Mouse (Mus musculus) G1E (cell line): ENCODE measurements at regions not wholly inside any gene's neighbourhood (a gene's known extent, or its start where the extent isn't known, plus 50 kb on each side); places are given as distances from the start of the nearest gene placed in this dataset.

Experiments
- CTCF ChIP-seq: IDR thresholded peaks from 2 replicates; pipeline ENCODE4 v1.5.1; 2012; ENCODE audit warnings: low read depth, low read length, inconsistent platforms, mixed read lengths
- GATA1 ChIP-seq: IDR thresholded peaks from 2 replicates; pipeline ENCODE4 v1.6.1; 2012; ENCODE audit warnings: borderline replicate concordance, low read length, inconsistent platforms, mixed read lengths
- GATA2 ChIP-seq: IDR thresholded peaks from 2 replicates; pipeline ENCODE4 v1.6.1; 2012; ENCODE audit warnings: low read depth, low read length, inconsistent platforms, borderline replicate concordance
- TAL1 ChIP-seq: conservative IDR thresholded peaks from 2 replicates; pipeline ENCODE4 v1.6.1; 2012; ENCODE audit warnings: low read depth, low read length, inconsistent platforms, mixed read lengths

- TF ChIP-seq CTCF (peak; percentile 46), TAL1 (no peak), GATA1 (no peak), GATA2 (no peak)
Observed at GRCm38 (mm10) chr5:58736610-58737009, 1018.8 kb downstream of the Pcdh7 start.
